Mouse (Mus musculus) midbrain, postnatal 0 days (tissue): Measurements from ENCODE around the gene Ufsp2. TPM values are rescaled to one million over a fixed set of nuclear protein-coding genes. Genes with fewer than 3 reads are reported as not detected.

ENCODE experiments used
- ATAC-seq: fragments of 200-750 bp; cut with Nextera tagmentation; 2 replicates; pipeline ENCODE4 v1.8.0; 2017; ENCODE audit warnings: moderate number of reproducible peaks, mild to moderate bottlenecking, moderate TSS enrichment, moderate library complexity; ENCODE audit not compliant: low FRiP score
- DNase-seq: peaks from one replicate; pipeline ENCODE4 v3.0.0-alpha.2; 2015; ENCODE audit warnings: low spot score
- H3K27ac ChIP-seq: fragments of 300-500 bp; sonication (generic); 2 replicates; pipeline ENCODE4 v1.5.1; 2014; ENCODE audit warnings: low read depth, mild to moderate bottlenecking, low read length, mixed read lengths
- H3K27me3 ChIP-seq: fragments of 300-500 bp; sonication (generic); 2 replicates; pipeline ENCODE4 v1.6.1; 2014; ENCODE audit warnings: low read length, control low read depth, mixed read lengths; ENCODE audit not compliant: insufficient read depth
- H3K36me3 ChIP-seq: fragments of 300-500 bp; sonication (generic); 2 replicates; pipeline ENCODE4 v1.6.1; 2014; ENCODE audit warnings: low read length, control low read depth, mixed read lengths; ENCODE audit not compliant: insufficient read depth
- H3K4me1 ChIP-seq: fragments of 300-500 bp; sonication (generic); 2 replicates; pipeline ENCODE4 v1.6.1; 2014; ENCODE audit warnings: mild to moderate bottlenecking, control low read depth, antibody characterized with exemption, low read length, mixed read lengths; ENCODE audit not compliant: insufficient read depth
- H3K4me2 ChIP-seq: fragments of 300-500 bp; sonication (generic); 2 replicates; pipeline ENCODE4 v1.6.1; 2014; ENCODE audit warnings: low read depth, mild to moderate bottlenecking, low read length, mixed read lengths; ENCODE audit not compliant: poor library complexity, severe bottlenecking
- H3K4me3 ChIP-seq: fragments of 300-500 bp; sonication (generic); 2 replicates; pipeline ENCODE4 v1.5.1; 2014; ENCODE audit warnings: low read depth, mild to moderate bottlenecking, low read length, moderate library complexity
- H3K9ac ChIP-seq: fragments of 300-500 bp; sonication (generic); replicated peaks from 2 replicates; pipeline ENCODE4 v1.6.1; 2014; ENCODE audit warnings: mild to moderate bottlenecking, low read length, moderate library complexity, mixed read lengths; ENCODE audit not compliant: poor library complexity, severe bottlenecking
- H3K9me3 ChIP-seq: fragments of 300-500 bp; sonication (generic); 2 replicates; pipeline ENCODE4 v1.6.1; 2016; ENCODE audit warnings: low read length, control low read depth
- CTCF ChIP-seq: IDR thresholded peaks from 2 replicates; pipeline ENCODE4 v1.5.1; 2016; ENCODE audit warnings: antibody characterized with exemption, mild to moderate bottlenecking
- WGBS: fragments of 180-500 bp; shearing (Covaris S2); extraction: QIAGEN DNeasy Blood & Tissue Kit; methylation state at CpG from one replicate; pipeline ENCODE4 v1.1.7; 2014; 5-methylcytosine and 5-hydroxymethylcytosine counted together
- polyA plus RNA-seq: library from polyadenylated mRNA; unstranded; fragments of >200 nt; fragmentation: Nextera tagmentation; extraction: Ambion mirVana; gene quantifications from 2 replicates; pipeline ENCODE4 v1.2.1, GENCODE M21; 2015
- total RNA-seq: library from RNA; depleted of rRNA; stranded (reverse); fragments of >200 nt; gene quantifications from 2 replicates; pipeline ENCODE4 v1.2.3, GENCODE M21; 2014

Ufsp2 gene
- total and polyA plus RNA-seq, 2 experiments from 2014 or later, result 44.6 to 51.9 TPM

GRCm38 (mm10) chr8:46007050-46007672, 31.8 kb downstream of the Ufsp2 start:
- Histone ChIP-seq H3K9me3 (no peaks in the 10 kb centered on the region), H3K4me1 (no peaks in the 10 kb centered on the region), H3K27ac (no peak overlapping the region), H3K4me3 (no peak overlapping the region), H3K36me3 (no peaks in the 10 kb centered on the region), H3K4me2 (no peak overlapping the region), H3K27me3 (no peaks in the 10 kb centered on the region), H3K9ac (no peak overlapping the region)
- ATAC-seq, result no peak
- TF ChIP-seq CTCF, result no peak
- 87% methylated on average over 3 of the region's 3 CpGs for WGBS
- DNase-seq, result no peak

GRCm38 (mm10) chr8:46010306-46010705, 35.0 kb downstream of the Ufsp2 start:
- Histone ChIP-seq H3K36me3 (no peaks in the 10 kb centered on the region), H3K9me3 (no peaks in the 10 kb centered on the region), H3K4me1 (no peaks in the 10 kb centered on the region), H3K27me3 (no peaks in the 10 kb centered on the region), H3K27ac (no peak overlapping the region), H3K4me2 (peak overlapping the region; percentile 37), H3K9ac (no peak overlapping the region), H3K4me3 (0 out of 2 replicates have a peak overlapping the region, but pooled peaks have one; percentile 8)
- DNase-seq, result peak; percentile 39
- ATAC-seq, result peak; percentile 54; the same call in 1 of the 2 replicates
- TF ChIP-seq CTCF, result no peak
- 48% methylated on average over 2 of the region's 2 CpGs for WGBS

GRCm38 (mm10) chr8:46010746-46011680, 35.7 kb downstream of the Ufsp2 start:
- Histone ChIP-seq H3K9ac (0 out of 2 replicates have a peak overlapping the region, but pooled peaks have one; percentile 24), H3K27me3 (no peaks in the 10 kb centered on the region), H3K9me3 (no peaks in the 10 kb centered on the region), H3K27ac (no peak overlapping the region), H3K4me1 (no peaks in the 10 kb centered on the region), H3K4me2 (peak overlapping the region; percentile 37), H3K4me3 (0 out of 2 replicates have a peak overlapping the region, but pooled peaks have one; percentile 8), H3K36me3 (no peaks in the 10 kb centered on the region)
- DNase-seq (peak; percentile 65), ATAC-seq (peak; percentile 74)
- WGBS, result 12% methylated on average over 17 of the region's 17 CpGs
- TF ChIP-seq CTCF, result peak; percentile 63

GRCm38 (mm10) chr8:46022203-46022602, 46.9 kb downstream of the Ufsp2 start:
- H3K4me1 ChIP-seq, result no peaks in the 10 kb centered on the region
- DNase-seq, result no peak
- 93% methylated on average over 9 of the region's 9 CpGs for WGBS
- H3K9me3 ChIP-seq, result no peaks in the 10 kb centered on the region
- no peaks in the 10 kb centered on the region for H3K36me3 ChIP-seq
- H3K27me3 ChIP-seq, result no peaks in the 10 kb centered on the region
- H3K9ac ChIP-seq, result no peak overlapping the region
- no peak overlapping the region for H3K4me2 ChIP-seq
- no peak for ATAC-seq
- no peak for TF ChIP-seq CTCF
- H3K27ac ChIP-seq, result no peak overlapping the region
- H3K4me3 ChIP-seq, result no peak overlapping the region

- H3K4me2 ChIP-seq, result no peak overlapping the region
- no peak overlapping the region for H3K27ac ChIP-seq
- ATAC-seq, result no peak
- no peak overlapping the region for H3K9ac ChIP-seq
- no peaks in the 10 kb centered on the region for H3K36me3 ChIP-seq
- WGBS, result 95% methylated on average over 9 of the region's 9 CpGs
- no peaks in the 10 kb centered on the region for H3K9me3 ChIP-seq
- no peaks in the 10 kb centered on the region for H3K27me3 ChIP-seq
- no peak for DNase-seq
- H3K4me3 ChIP-seq, result no peak overlapping the region
- H3K4me1 ChIP-seq, result no peaks in the 10 kb centered on the region
- no peak for TF ChIP-seq CTCF
These were observed 47.4 kb downstream of the Ufsp2 start for GRCm38 (mm10) chr8:46022758-46023157.

GRCm38 (mm10) chr8:46024392-46024791, 49.1 kb downstream of the Ufsp2 start:
- Histone ChIP-seq H3K4me1 (no peaks in the 10 kb centered on the region), H3K36me3 (no peaks in the 10 kb centered on the region), H3K9ac (no peak overlapping the region), H3K9me3 (no peaks in the 10 kb centered on the region), H3K27ac (no peak overlapping the region), H3K27me3 (no peaks in the 10 kb centered on the region), H3K4me2 (no peak overlapping the region), H3K4me3 (no peak overlapping the region)
- DNase-seq (no peak), ATAC-seq (no peak)
- TF ChIP-seq CTCF, result no peak
- 68% methylated on average over 4 of the region's 4 CpGs for WGBS
